Mouse (Mus musculus): ENCODE measurements at regions not wholly inside any gene's neighbourhood (a gene's known extent, or its start where the extent isn't known, plus 50 kb on each side); places are given as distances from the start of the nearest gene placed in this dataset.
A peak's percentile ranks its signal among the peaks of the same experiment; 100 is the strongest.

GRCm38 (mm10) chr2:139179641-139180040, 314.1 kb upstream of the Sptlc3 start:
- WGBS: 50% methylated on average over 2 of the region's 2 CpGs

GRCm38 (mm10) chr2:139198281-139198680, 295.4 kb upstream of the Sptlc3 start:
- 72% methylated on average over 2 of the region's 2 CpGs for WGBS
- H3K9me3 ChIP-seq (replicated peaks): no peaks in the 10 kb centered on the region
- H3K36me3 ChIP-seq: no peaks in the 10 kb centered on the region
- H3K4me1 ChIP-seq (replicated peaks): no peaks in the 10 kb centered on the region
- no peaks in the 10 kb centered on the region for H3K27me3 ChIP-seq (replicated peaks)
- no peak overlapping the region for H3K4me3 ChIP-seq
- H3K4me2 ChIP-seq: no peak overlapping the region
- ATAC-seq (ENCODE audit: insufficient number of reproducible peaks, low FRiP score): no peak
- H3K9ac ChIP-seq: no peak overlapping the region
- no peak overlapping the region for H3K27ac ChIP-seq (ENCODE audit: poor library complexity, severe bottlenecking)

More at GRCm38 (mm10) chr2:139179641-139180040, 314.1 kb upstream of the Sptlc3 start:
- Histone ChIP-seq H3K4me3 (no peak overlapping the region), H3K27ac (ENCODE audit: poor library complexity, severe bottlenecking) (no peak overlapping the region), H3K4me1 (replicated peaks) (no peaks in the 10 kb centered on the region), H3K9me3 (replicated peaks) (no peaks in the 10 kb centered on the region), H3K4me2 (no peak overlapping the region), H3K36me3 (no peaks in the 10 kb centered on the region), H3K27me3 (replicated peaks) (no peaks in the 10 kb centered on the region), H3K9ac (no peak overlapping the region)
- ATAC-seq (ENCODE audit: insufficient number of reproducible peaks, low FRiP score): no peak

- Histone ChIP-seq H3K4me1 (replicated peaks) (no peaks in the 10 kb centered on the region), H3K27ac (ENCODE audit: poor library complexity, severe bottlenecking) (no peak overlapping the region), H3K4me2 (no peak overlapping the region), H3K9ac (no peak overlapping the region), H3K4me3 (no peak overlapping the region), H3K36me3 (no peaks in the 10 kb centered on the region), H3K9me3 (replicated peaks) (no peaks in the 10 kb centered on the region), H3K27me3 (replicated peaks) (no peaks in the 10 kb centered on the region)
- WGBS: 53% methylated on average over 1 of the region's 1 CpGs
- no peak for ATAC-seq (ENCODE audit: insufficient number of reproducible peaks, low FRiP score)
These were observed 286.1 kb upstream of the Sptlc3 start for GRCm38 (mm10) chr2:139207649-139208048.

DNA sequence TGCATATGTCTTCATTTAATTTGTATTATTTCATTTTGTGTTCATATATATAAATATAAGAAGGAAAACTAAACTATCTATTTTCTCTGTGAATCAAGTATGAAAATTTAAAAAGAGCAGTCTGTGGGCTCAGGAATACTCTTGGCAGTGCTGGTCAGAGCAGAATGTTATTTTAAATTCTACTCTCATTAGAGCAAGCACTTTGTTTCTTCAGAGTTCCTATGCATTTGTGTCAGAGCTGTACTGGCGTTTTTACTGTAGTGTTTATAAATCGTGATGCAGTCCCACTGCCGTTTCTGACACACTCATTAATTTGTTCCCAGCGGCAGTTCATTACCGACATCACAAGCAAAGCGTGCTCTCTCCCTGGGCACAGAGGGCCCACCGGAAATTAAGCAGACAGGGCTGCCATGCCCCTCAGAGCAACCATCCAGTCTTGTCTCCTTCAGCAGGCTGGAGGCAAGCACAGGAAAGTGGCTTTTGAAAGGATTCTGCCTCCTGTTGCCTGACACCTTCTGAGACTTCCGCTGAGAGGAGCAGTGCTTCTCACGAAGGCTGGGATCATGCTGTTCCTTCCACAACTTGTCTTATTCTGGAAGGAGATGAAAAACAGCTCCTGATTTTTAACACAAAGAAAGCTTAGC, 272.8 kb upstream of the Sptlc3 start:
- Histone ChIP-seq H3K9ac (no peak overlapping the region), H3K27ac (ENCODE audit: poor library complexity, severe bottlenecking) (no peak overlapping the region), H3K9me3 (replicated peaks) (no peaks in the 10 kb centered on the region), H3K36me3 (no peaks in the 10 kb centered on the region), H3K4me2 (0 out of 2 replicates have a peak overlapping the region, but pooled peaks have one; percentile 23), H3K4me1 (replicated peaks) (no peaks in the 10 kb centered on the region), H3K27me3 (replicated peaks) (no peaks in the 10 kb centered on the region), H3K4me3 (no peak overlapping the region)
- WGBS: 46% methylated on average over 9 of the region's 9 CpGs
- ATAC-seq (ENCODE audit: insufficient number of reproducible peaks, low FRiP score): no peak

- H3K36me3 ChIP-seq: no peaks in the 10 kb centered on the region
- ATAC-seq (ENCODE audit: insufficient number of reproducible peaks, low FRiP score): no peak
- no peak overlapping the region for H3K4me2 ChIP-seq
- 67% methylated on average over 3 of the region's 3 CpGs for WGBS
- no peak overlapping the region for H3K4me3 ChIP-seq
- no peak overlapping the region for H3K9ac ChIP-seq
- no peak overlapping the region for H3K27ac ChIP-seq (ENCODE audit: poor library complexity, severe bottlenecking)
- no peaks in the 10 kb centered on the region for H3K9me3 ChIP-seq (replicated peaks)
- no peaks in the 10 kb centered on the region for H3K27me3 ChIP-seq (replicated peaks)
- H3K4me1 ChIP-seq (replicated peaks): no peaks in the 10 kb centered on the region
These were observed 263.3 kb upstream of the Sptlc3 start for GRCm38 (mm10) chr2:139230453-139230852.

DNA sequence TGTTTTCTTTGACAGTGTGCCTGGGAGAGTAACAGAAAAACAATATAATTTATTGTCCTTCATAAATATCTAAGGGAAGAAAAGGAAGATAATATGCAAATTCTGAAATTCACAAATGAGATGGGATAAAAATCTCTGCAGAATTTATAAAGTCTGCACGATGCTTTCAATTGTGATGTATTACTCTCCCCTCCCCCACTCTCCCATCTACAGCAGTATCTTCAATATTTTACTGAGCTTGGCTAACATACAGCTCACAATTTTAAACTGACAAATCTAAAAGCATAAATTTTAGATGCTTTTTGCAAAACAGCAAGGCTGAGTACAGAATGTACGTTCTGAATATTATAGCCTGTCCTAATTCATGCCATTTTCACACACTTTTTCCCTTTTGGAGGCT, 243.6 kb upstream of the Sptlc3 start:
- no peaks in the 10 kb centered on the region for H3K9me3 ChIP-seq (replicated peaks)
- no peak overlapping the region for H3K4me2 ChIP-seq
- no peak overlapping the region for H3K9ac ChIP-seq
- 82% methylated on average over 2 of the region's 2 CpGs for WGBS
- H3K4me1 ChIP-seq (replicated peaks): no peaks in the 10 kb centered on the region
- no peak overlapping the region for H3K4me3 ChIP-seq
- no peak for ATAC-seq (ENCODE audit: insufficient number of reproducible peaks, low FRiP score)
- H3K36me3 ChIP-seq: no peaks in the 10 kb centered on the region
- no peaks in the 10 kb centered on the region for H3K27me3 ChIP-seq (replicated peaks)
- no peak overlapping the region for H3K27ac ChIP-seq (ENCODE audit: poor library complexity, severe bottlenecking)

- ATAC-seq (ENCODE audit: insufficient number of reproducible peaks, low FRiP score): no peak
- no peaks in the 10 kb centered on the region for H3K4me1 ChIP-seq (replicated peaks)
- H3K4me3 ChIP-seq: no peak overlapping the region
- no peaks in the 10 kb centered on the region for H3K36me3 ChIP-seq
- no peak overlapping the region for H3K4me2 ChIP-seq
- WGBS: 73% methylated on average over 2 of the region's 2 CpGs
- H3K27ac ChIP-seq (ENCODE audit: poor library complexity, severe bottlenecking): no peak overlapping the region
- no peaks in the 10 kb centered on the region for H3K27me3 ChIP-seq (replicated peaks)
- no peak overlapping the region for H3K9ac ChIP-seq
- no peaks in the 10 kb centered on the region for H3K9me3 ChIP-seq (replicated peaks)
These were observed 226.6 kb upstream of the Sptlc3 start for GRCm38 (mm10) chr2:139267119-139267518.

GRCm38 (mm10) chr2:139276581-139276980, 217.1 kb upstream of the Sptlc3 start:
- no peak overlapping the region for H3K4me3 ChIP-seq
- no peak for ATAC-seq (ENCODE audit: insufficient number of reproducible peaks, low FRiP score)
- 75% methylated on average over 5 of the region's 5 CpGs for WGBS
- H3K27ac ChIP-seq (ENCODE audit: poor library complexity, severe bottlenecking): no peak overlapping the region
- no peaks in the 10 kb centered on the region for H3K4me1 ChIP-seq (replicated peaks)
- no peaks in the 10 kb centered on the region for H3K36me3 ChIP-seq
- no peaks in the 10 kb centered on the region for H3K9me3 ChIP-seq (replicated peaks)
- H3K27me3 ChIP-seq (replicated peaks): no peaks in the 10 kb centered on the region
- H3K4me2 ChIP-seq: no peak overlapping the region
- no peak overlapping the region for H3K9ac ChIP-seq

- Histone ChIP-seq H3K9ac (no peak overlapping the region), H3K27ac (ENCODE audit: poor library complexity, severe bottlenecking) (no peak overlapping the region), H3K36me3 (no peaks in the 10 kb centered on the region), H3K4me2 (no peak overlapping the region), H3K27me3 (replicated peaks) (no peaks in the 10 kb centered on the region), H3K9me3 (replicated peaks) (no peaks in the 10 kb centered on the region), H3K4me3 (no peak overlapping the region), H3K4me1 (replicated peaks) (no peaks in the 10 kb centered on the region)
- no peak for ATAC-seq (ENCODE audit: insufficient number of reproducible peaks, low FRiP score)
- WGBS: 81% methylated on average over 8 of the region's 8 CpGs
These were observed 216.1 kb upstream of the Sptlc3 start for GRCm38 (mm10) chr2:139277571-139277970.

DNA sequence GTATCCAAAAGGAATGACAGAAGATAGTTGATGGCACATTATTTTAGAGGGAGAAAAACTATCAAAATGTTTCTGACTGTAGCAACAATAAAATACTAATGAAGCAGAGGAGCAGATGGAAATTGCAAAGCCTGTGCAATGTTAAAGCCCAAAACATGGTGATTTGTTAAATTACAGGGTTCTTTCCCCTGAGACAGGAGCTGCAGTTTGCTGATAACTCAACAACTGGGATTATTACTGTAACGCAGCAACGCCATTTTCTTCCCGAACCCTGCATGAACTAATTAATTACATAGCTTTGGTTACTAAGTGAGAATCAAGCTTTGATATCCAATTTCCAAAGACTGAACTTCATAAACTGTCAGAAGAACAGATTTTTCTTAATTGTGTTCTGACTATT, 212.7 kb upstream of the Sptlc3 start:
- 78% methylated on average over 3 of the region's 3 CpGs for WGBS
- no peaks in the 10 kb centered on the region for H3K36me3 ChIP-seq
- H3K27ac ChIP-seq (ENCODE audit: poor library complexity, severe bottlenecking): no peak overlapping the region
- no peak overlapping the region for H3K4me3 ChIP-seq
- H3K4me1 ChIP-seq (replicated peaks): no peaks in the 10 kb centered on the region
- no peak for ATAC-seq (ENCODE audit: insufficient number of reproducible peaks, low FRiP score)
- no peaks in the 10 kb centered on the region for H3K27me3 ChIP-seq (replicated peaks)
- no peak overlapping the region for H3K4me2 ChIP-seq
- no peak overlapping the region for H3K9ac ChIP-seq
- H3K9me3 ChIP-seq (replicated peaks): no peaks in the 10 kb centered on the region

GRCm38 (mm10) chr2:139284315-139284714, 209.4 kb upstream of the Sptlc3 start:
- no peaks in the 10 kb centered on the region for H3K9me3 ChIP-seq (replicated peaks)
- H3K9ac ChIP-seq: no peak overlapping the region
- H3K27ac ChIP-seq (ENCODE audit: poor library complexity, severe bottlenecking): no peak overlapping the region
- no peak overlapping the region for H3K4me2 ChIP-seq
- no peaks in the 10 kb centered on the region for H3K36me3 ChIP-seq
- WGBS: 82% methylated on average over 4 of the region's 4 CpGs
- H3K4me1 ChIP-seq (replicated peaks): no peaks in the 10 kb centered on the region
- H3K27me3 ChIP-seq (replicated peaks): no peaks in the 10 kb centered on the region
- no peak for ATAC-seq (ENCODE audit: insufficient number of reproducible peaks, low FRiP score)
- no peak overlapping the region for H3K4me3 ChIP-seq

GRCm38 (mm10) chr2:139286446-139286845, 207.3 kb upstream of the Sptlc3 start:
- Histone ChIP-seq H3K4me1 (replicated peaks) (no peaks in the 10 kb centered on the region), H3K9ac (no peak overlapping the region), H3K36me3 (no peaks in the 10 kb centered on the region), H3K4me3 (no peak overlapping the region), H3K27me3 (replicated peaks) (no peaks in the 10 kb centered on the region), H3K4me2 (no peak overlapping the region), H3K9me3 (replicated peaks) (no peaks in the 10 kb centered on the region), H3K27ac (ENCODE audit: poor library complexity, severe bottlenecking) (no peak overlapping the region)
- 40% methylated on average over 2 of the region's 2 CpGs for WGBS
- no peak for ATAC-seq (ENCODE audit: insufficient number of reproducible peaks, low FRiP score)
